Mouse (Mus musculus): ENCODE measurements at regions not wholly inside any gene's neighbourhood (a gene's known extent, or its start where the extent isn't known, plus 50 kb on each side); places are given as distances from the start of the nearest gene placed in this dataset.

GRCm38 (mm10) chr16:73279951-73280350, 971.8 kb downstream of the Robo1 start:
- TF ChIP-seq CTCF (IDR thresholded peaks at IDR 0.05; ENCODE audit: low read depth, low read length) = no peak
- no peak for TF ChIP-seq GATA1 (IDR thresholded peaks at IDR 0.05; ENCODE audit: borderline replicate concordance, low read length)
- no peak for TF ChIP-seq GATA2 (IDR thresholded peaks at IDR 0.05; ENCODE audit: borderline replicate concordance, low read depth, low read length)
- no peak for TF ChIP-seq TAL1 (conservative IDR thresholded peaks at IDR 0.05; ENCODE audit: low read depth, low read length)
- TF ChIP-seq POLR2AphosphoS5 (IDR thresholded peaks at IDR 0.05; ENCODE audit: insufficient replicate concordance, low read depth, low read length) = no peak

Measured in G1E (cell line).